In the genomic region with DNA sequence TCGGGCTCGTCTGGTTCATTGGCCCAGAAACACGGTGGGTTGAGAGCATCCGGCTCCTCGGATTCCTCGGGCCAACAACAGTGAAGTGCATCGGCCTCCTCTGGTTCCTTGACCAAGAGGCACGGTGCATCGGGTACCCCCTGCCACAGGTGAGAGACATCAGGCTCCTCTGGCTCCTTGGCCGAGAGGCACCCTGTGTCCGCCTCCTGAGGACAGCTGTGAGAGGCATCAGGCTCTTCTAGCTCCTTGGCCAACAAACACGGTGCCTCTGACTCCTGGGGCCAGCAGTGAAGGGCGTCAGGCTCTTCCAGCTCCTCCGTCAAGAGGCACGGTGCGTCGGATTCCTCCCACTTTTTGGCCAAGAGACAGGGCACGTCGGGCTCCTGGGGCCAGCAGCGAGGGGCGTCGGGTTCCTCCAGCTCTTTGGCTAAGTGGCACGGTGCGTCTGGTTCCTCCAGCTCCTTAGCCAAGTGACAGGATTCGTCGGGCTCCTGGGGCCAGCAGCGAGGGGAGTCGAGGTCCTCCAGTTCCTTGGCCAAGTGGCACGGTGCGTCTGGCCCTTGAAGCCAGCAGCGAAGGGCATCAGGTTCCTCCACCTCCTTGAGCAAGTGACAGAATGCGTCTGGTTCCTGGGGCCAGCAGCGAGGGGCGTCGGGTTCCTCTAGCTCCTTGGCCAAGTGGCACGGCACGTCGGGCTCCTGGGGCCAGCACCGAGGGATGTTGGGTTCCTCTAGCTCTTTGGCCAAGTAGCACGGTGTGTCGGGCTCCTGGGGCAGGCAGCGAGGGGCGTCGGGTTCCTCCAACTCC, we compare ENCODE assay signal across 8 mouse cellular contexts. TPM values are rescaled to one million over a fixed set of nuclear protein-coding genes. Genes with fewer than 3 reads are reported as not detected.
DNase-seq lines count a peak whose midpoint lies in the region; ATAC-seq and TF ChIP-seq lines count a peak whose summit lies in the region.

No protein-coding gene starts in this region.

- peak overlapping the region; percentile 87 for H3K4me2 ChIP-seq in stomach, embryonic 15.5 days

- WGBS in stomach, embryonic 15.5 days = 1% methylated on average over 44 of the region's 44 CpGs

- peak overlapping the region; percentile 73 for H3K9ac ChIP-seq in stomach, embryonic 15.5 days

- H3K4me1 ChIP-seq in stomach, embryonic 15.5 days = peaks cover 34% of the 10 kb centered on the region

- no peaks in the 10 kb centered on the region for H3K36me3 ChIP-seq in stomach, embryonic 15.5 days

- ATAC-seq in stomach, embryonic 15.5 days (ENCODE audit: insufficient read depth, low FRiP score, low read depth) = no peak

- H3K4me3 ChIP-seq in gastrocnemius, adult 2 months = peak overlapping the region; percentile 85
- peak overlapping the region; percentile 94 for H3K4me3 ChIP-seq in stomach, embryonic 15.5 days (replicated peaks)

- H3K9me3 ChIP-seq in stomach, embryonic 15.5 days = no peaks in the 10 kb centered on the region

- no peak for TF ChIP-seq CTCF in gastrocnemius, adult 2 months (IDR thresholded peaks at IDR 0.05)

- intact Hi-C loops in gastrocnemius, adult 2 months (cut with DNase I) = loop anchor here (1.0 kb wide), 1 partner anchor 13 kb away; no protein-coding TSS in a partner anchor

- peak overlapping the region; percentile 94 for H3K27ac ChIP-seq in gastrocnemius, adult 2 months
- no peak overlapping the region for H3K27ac ChIP-seq in stomach, embryonic 15.5 days

- DNase-seq in layer of hippocampus, postnatal 10 days (ENCODE audit: low spot score in 2 of 2) = peak; percentile 23 to 37
- no peak for DNase-seq in layer of hippocampus, adult 18-20 months (ENCODE audit: low spot score in 2 of 2)
- DNase-seq in cerebellum, adult 18-20 months = peak; percentile 39 to 43
- peak; percentile 84 for DNase-seq in gastrocnemius, adult 2 months
- peak; percentile 40 for DNase-seq in induced T-regulatory cell, adult 2 months (ENCODE audit: low read depth)
- peak; percentile 14 for DNase-seq in lung, postnatal 14 days
- no peak for DNase-seq in layer of hippocampus, postnatal 14 days (ENCODE audit: low spot score in 2 of 2)

- no peaks in the 10 kb centered on the region for H3K27me3 ChIP-seq in stomach, embryonic 15.5 days (replicated peaks)

RNA-seq across cellular contexts. Expression of a gene that starts 1.1 kb away (rescaled TPM):
- total RNA-seq in layer of hippocampus, postnatal 10 days (2021) = 10 to 100 TPM; 69.6 to 79.3 TPM
- total RNA-seq in layer of hippocampus, adult 18-20 months (2021) = 100 to 1,000 TPM; 106 TPM
- 10 to 100 TPM; 76.3 to 92.0 TPM for total RNA-seq in gastrocnemius, adult 2 months (2021)
- polyA plus RNA-seq in stomach, embryonic 15.5 days (2015; fragmentation: Nextera tagmentation; extraction: Ambion mirVana) = 11.9 and 13.3 TPM in 2 replicates
- total RNA-seq in layer of hippocampus, postnatal 14 days (2021) = 10 to 100 TPM; 82.3 to 85.1 TPM

RNA-seq across cellular contexts. Expression of a gene that starts 21.9 kb away (rescaled TPM):
- 10 to 100 TPM; 24.8 to 25.7 TPM for total RNA-seq in layer of hippocampus, postnatal 10 days (2021)
- total RNA-seq in layer of hippocampus, adult 18-20 months (2021) = 10 to 100 TPM; 27.4 to 29.7 TPM
- 1 to 10 TPM; 2.1 to 3.0 TPM for total RNA-seq in gastrocnemius, adult 2 months (2021)
- polyA plus RNA-seq in stomach, embryonic 15.5 days (2015; fragmentation: Nextera tagmentation; extraction: Ambion mirVana) = 39.3 and 42.0 TPM in 2 replicates
- 10 to 100 TPM; 23.6 to 24.2 TPM for total RNA-seq in layer of hippocampus, postnatal 14 days (2021)

RNA-seq across cellular contexts. Expression of a gene that starts 27.2 kb away (rescaled TPM):
- 1 to 10 TPM; 4.6 to 5.7 TPM for total RNA-seq in layer of hippocampus, postnatal 10 days (2021)
- total RNA-seq in layer of hippocampus, adult 18-20 months (2021) = 1 to 10 TPM; 3.8 to 5.8 TPM
- 1 to 10 TPM; 1.6 to 2.5 TPM for total RNA-seq in gastrocnemius, adult 2 months (2021)
- polyA plus RNA-seq in stomach, embryonic 15.5 days (2015; fragmentation: Nextera tagmentation; extraction: Ambion mirVana) = 86.2 and 88.8 TPM in 2 replicates
- 1 to 10 TPM; 2.4 to 4.2 TPM for total RNA-seq in layer of hippocampus, postnatal 14 days (2021)

RNA-seq across cellular contexts. Expression of a gene that starts 44.9 kb away (rescaled TPM):
- 1 to 10 TPM; 7.6 to 7.8 TPM for total RNA-seq in layer of hippocampus, postnatal 10 days (2021)
- 10 to 100 TPM; 12.0 to 13.2 TPM for total RNA-seq in layer of hippocampus, adult 18-20 months (2021)
- total RNA-seq in gastrocnemius, adult 2 months (2021) = under 1 TPM; 0.67 to 0.92 TPM
- polyA plus RNA-seq in stomach, embryonic 15.5 days (2015; fragmentation: Nextera tagmentation; extraction: Ambion mirVana) = 6.6 and 7.2 TPM in 2 replicates
- 10 to 100 TPM; 11.0 to 11.3 TPM for total RNA-seq in layer of hippocampus, postnatal 14 days (2021)

RNA-seq across cellular contexts. Expression of a gene that starts 55.1 kb away (rescaled TPM):
- 10 to 100 TPM; 72.2 to 81.8 TPM for total RNA-seq in layer of hippocampus, postnatal 10 days (2021)
- 10 to 100 TPM; 68.8 to 70.0 TPM for total RNA-seq in layer of hippocampus, adult 18-20 months (2021)
- 10 to 100 TPM; 54.1 to 73.2 TPM for total RNA-seq in gastrocnemius, adult 2 months (2021)
- polyA plus RNA-seq in stomach, embryonic 15.5 days (2015; fragmentation: Nextera tagmentation; extraction: Ambion mirVana) = 199 and 208 TPM in 2 replicates
- 10 to 100 TPM; 70.6 to 71.1 TPM for total RNA-seq in layer of hippocampus, postnatal 14 days (2021)

Comparison
In these comparisons a context has a peak if more than half of its experiments do, and no peak if none do; other contexts are left out.
1. DNase-seq: peak in layer of hippocampus, postnatal 10 days (2 of 2), cerebellum, adult 18-20 months (2 of 2), gastrocnemius, adult 2 months (single experiment), induced T-regulatory cell, adult 2 months (single experiment) and lung, postnatal 14 days (single experiment); none in layer of hippocampus, adult 18-20 months (0 of 2) and layer of hippocampus, postnatal 14 days (0 of 2).
2. RNA of a gene that starts 21.9 kb away (total RNA-seq): 27.4 to 29.7 TPM in layer of hippocampus, adult 18-20 months, 24.8 to 25.7 TPM in layer of hippocampus, postnatal 10 days and 23.6 to 24.2 TPM in layer of hippocampus, postnatal 14 days; 2.1 to 3.0 TPM in gastrocnemius, adult 2 months; every median in the first group is over 4 times any median in the second.